Mouse (Mus musculus) hindbrain, embryonic 13.5 days (tissue): Measurements from ENCODE around the gene Olfr309. TPM values are rescaled to one million over a fixed set of nuclear protein-coding genes. Genes with fewer than 3 reads are reported as not detected.
"Not testable (repeated sequence)": the region's sequence is repeated elsewhere in the genome, so short reads cannot be mapped to it uniquely, and the experiment has no call there.

Experiments
- ATAC-seq: fragments of 200-750 bp; cut with Nextera tagmentation; 2 replicates; pipeline ENCODE4 v1.8.0; 2017; ENCODE audit warnings: moderate TSS enrichment; ENCODE audit not compliant: low FRiP score
- H3K27ac ChIP-seq: fragments of 300-500 bp; sonication (generic); 2 replicates; pipeline ENCODE4 v1.5.1; 2015; ENCODE audit warnings: inconsistent platforms, mild to moderate bottlenecking, moderate library complexity
- H3K27me3 ChIP-seq: fragments of 300-500 bp; sonication (generic); 2 replicates; pipeline ENCODE4 v1.6.1; 2015; ENCODE audit warnings: mild to moderate bottlenecking, inconsistent platforms
- H3K36me3 ChIP-seq: fragments of 300-500 bp; sonication (generic); 2 replicates; pipeline ENCODE4 v1.6.1; 2015; ENCODE audit warnings: mild to moderate bottlenecking, inconsistent platforms
- H3K4me1 ChIP-seq: fragments of 300-500 bp; sonication (generic); replicated peaks from 2 replicates; pipeline ENCODE4 v1.6.1; 2015; ENCODE audit warnings: inconsistent platforms
- H3K4me2 ChIP-seq: fragments of 300-500 bp; sonication (generic); 2 replicates; pipeline ENCODE4 v1.6.1; 2015; ENCODE audit warnings: inconsistent platforms, mild to moderate bottlenecking, moderate library complexity
- H3K4me3 ChIP-seq: fragments of 300-500 bp; sonication (generic); 2 replicates; pipeline ENCODE4 v1.5.1; 2015; ENCODE audit warnings: mild to moderate bottlenecking, inconsistent platforms
- H3K9ac ChIP-seq: fragments of 300-500 bp; sonication (generic); 2 replicates; pipeline ENCODE4 v1.6.1; 2015; ENCODE audit warnings: mild to moderate bottlenecking, inconsistent platforms
- H3K9me3 ChIP-seq: fragments of 300-500 bp; sonication (generic); 2 replicates; pipeline ENCODE4 v1.6.1; 2016; ENCODE audit warnings: inconsistent platforms
- WGBS: fragments of 180-500 bp; shearing (Covaris S2); methylation state at CpG from one replicate; pipeline ENCODE4 v1.1.7; 2015; 5-methylcytosine and 5-hydroxymethylcytosine counted together
- microRNA-seq: library from miRNA; unstranded; fragments of <30 nt; microRNA quantifications from one replicate; pipeline ENCODE4, GENCODE M21; 2016
- polyA plus RNA-seq: library from polyadenylated mRNA; unstranded; fragments of >200 nt; fragmentation: Nextera tagmentation; extraction: Ambion mirVana; gene quantifications from 2 replicates; pipeline ENCODE4 v1.2.1, GENCODE M21; 2015

The Olfr309 gene
- not detected in 2 replicates for polyA plus RNA-seq

- WGBS = 76% methylated on average over 2 of the region's 2 CpGs
- no peaks in the 10 kb centered on the region for H3K4me1 ChIP-seq
- no peak for ATAC-seq
- no peak within 1 kb of the TSS for H3K4me3 ChIP-seq
- no peak within 1 kb of the TSS for H3K9ac ChIP-seq
- no peaks in the 10 kb centered on the region for H3K27me3 ChIP-seq
- H3K9me3 ChIP-seq = no peaks in the 10 kb centered on the region
- H3K36me3 ChIP-seq = no peaks in the 10 kb centered on the region
- no peak within 1 kb of the TSS for H3K4me2 ChIP-seq
- no peak within 1 kb of the TSS for H3K27ac ChIP-seq
Observed at GRCm38 (mm10) chr7:86313608-86314007, at the start of gene Olfr309. Gene Olfr309, minus strand, starts transcription at chr7:86313708.

GRCm38 (mm10) chr7:86346296-86346695 is 32.8 kb upstream of the Olfr309 start:
- not testable (repeated sequence) for H3K4me2 ChIP-seq, H3K36me3 ChIP-seq, H3K27me3 ChIP-seq, H3K9ac ChIP-seq, H3K4me1 ChIP-seq, H3K9me3 ChIP-seq, H3K4me3 ChIP-seq, ATAC-seq, H3K27ac ChIP-seq
- WGBS = 90% methylated on average over 9 of the region's 9 CpGs

- Histone ChIP-seq H3K9ac (no peak overlapping the region), H3K36me3 (no peaks in the 10 kb centered on the region), H3K4me2 (no peak overlapping the region), H3K27me3 (no peaks in the 10 kb centered on the region), H3K9me3 (no peaks in the 10 kb centered on the region), H3K27ac (no peak overlapping the region), H3K4me3 (no peak overlapping the region), H3K4me1 (no peaks in the 10 kb centered on the region)
- no peak for ATAC-seq
- WGBS = 74% methylated on average over 3 of the region's 3 CpGs
Observed at GRCm38 (mm10) chr7:86344253-86344652, 30.7 kb upstream of the Olfr309 start.

- WGBS = 82% methylated on average over 14 of the region's 14 CpGs
Observed at GRCm38 (mm10) chr7:86342881-86343565, 29.5 kb upstream of the Olfr309 start.

GRCm38 (mm10) chr7:86337486-86337885 is 24.0 kb upstream of the Olfr309 start, which contains the start of gene Olfr307:
Gene Olfr307, minus strand, starts transcription at chr7:86337586.
- Histone ChIP-seq H3K9me3 (no peaks in the 10 kb centered on the region), H3K4me1 (no peaks in the 10 kb centered on the region), H3K27ac (no peak within 1 kb of the TSS), H3K36me3 (no peaks in the 10 kb centered on the region), H3K4me2 (no peak within 1 kb of the TSS), H3K27me3 (no peaks in the 10 kb centered on the region), H3K4me3 (no peak within 1 kb of the TSS), H3K9ac (no peak within 1 kb of the TSS)
- WGBS = 72% methylated on average over 1 of the region's 1 CpGs
- no peak for ATAC-seq

More at GRCm38 (mm10) chr7:86342881-86343565, 29.5 kb upstream of the Olfr309 start:
- Histone ChIP-seq H3K36me3 (no peaks in the 10 kb centered on the region), H3K27ac (no peak overlapping the region), H3K9ac (no peak overlapping the region), H3K4me2 (no peak overlapping the region), H3K27me3 (no peaks in the 10 kb centered on the region), H3K9me3 (no peaks in the 10 kb centered on the region), H3K4me3 (no peak overlapping the region), H3K4me1 (no peaks in the 10 kb centered on the region)
- ATAC-seq = no peak

- H3K4me2 ChIP-seq = no peak within 1 kb of the TSS
- H3K9ac ChIP-seq = no peak within 1 kb of the TSS
- H3K27me3 ChIP-seq = no peaks in the 10 kb centered on the region
- H3K9me3 ChIP-seq = no peaks in the 10 kb centered on the region
- no peak within 1 kb of the TSS for H3K27ac ChIP-seq
- no peak within 1 kb of the TSS for H3K4me3 ChIP-seq
- H3K4me1 ChIP-seq = no peaks in the 10 kb centered on the region
- no peaks in the 10 kb centered on the region for H3K36me3 ChIP-seq
- ATAC-seq = no peak
Observed at GRCm38 (mm10) chr7:86325530-86325929, 12.0 kb upstream of the Olfr309 start, which contains the start of gene Olfr308. Gene Olfr308, minus strand, starts transcription at chr7:86325630.

GRCm38 (mm10) chr7:86321323-86321722 is 7.8 kb upstream of the Olfr309 start:
- Histone ChIP-seq H3K27me3 (no peaks in the 10 kb centered on the region), H3K4me3 (no peak overlapping the region), H3K9ac (no peak overlapping the region), H3K9me3 (no peaks in the 10 kb centered on the region), H3K27ac (no peak overlapping the region), H3K4me1 (no peaks in the 10 kb centered on the region), H3K4me2 (no peak overlapping the region), H3K36me3 (no peaks in the 10 kb centered on the region)
- ATAC-seq = no peak
- 91% methylated on average over 2 of the region's 2 CpGs for WGBS

- no peak within 1 kb of the TSS for H3K9ac ChIP-seq
- no peak within 1 kb of the TSS for H3K27ac ChIP-seq
- no peak within 1 kb of the TSS for H3K4me2 ChIP-seq
- H3K36me3 ChIP-seq = no peaks in the 10 kb centered on the region
- 79% methylated on average over 1 of the region's 1 CpGs for WGBS
- no peak within 1 kb of the TSS for H3K4me3 ChIP-seq
- H3K9me3 ChIP-seq = no peaks in the 10 kb centered on the region
- ATAC-seq = no peak
- H3K4me1 ChIP-seq = no peaks in the 10 kb centered on the region
- no peaks in the 10 kb centered on the region for H3K27me3 ChIP-seq
Observed at GRCm38 (mm10) chr7:86277072-86277471, 36.4 kb downstream of the Olfr309 start, which contains the start of gene Olfr310. Gene Olfr310, minus strand, starts transcription at chr7:86277172.

Small RNA genes lying within 50 kb of the gene (microRNA-seq; reads per million reads assigned to microRNA genes)
- gene Gm23192 = not detected

Other genes starting within 250 kb of the Olfr309 start
- not detected in 2 replicates for gene Vmn2r75, start 141.9 kb downstream of the Olfr309 start, polyA plus RNA-seq
- gene Vmn2r76, start 67.4 kb downstream of the Olfr309 start, polyA plus RNA-seq = not detected in 2 replicates
- not detected in 2 replicates for gene Olfr310, start 36.5 kb downstream of the Olfr309 start, polyA plus RNA-seq
- not detected in 2 replicates for gene Olfr308, start 11.9 kb upstream of the Olfr309 start, polyA plus RNA-seq
- gene Olfr307, start 23.9 kb upstream of the Olfr309 start, polyA plus RNA-seq = not detected in 2 replicates
- gene Olfr305, start 53.2 kb upstream of the Olfr309 start, polyA plus RNA-seq = not detected in 2 replicates
- gene Olfr304, start 73.0 kb upstream of the Olfr309 start, polyA plus RNA-seq = not detected in 2 replicates
- gene Olfr303, start 84.1 kb upstream of the Olfr309 start, polyA plus RNA-seq = not detected in 2 replicates
- gene Olfr301, start 90.1 kb upstream of the Olfr309 start, polyA plus RNA-seq = not detected in 2 replicates
- gene Olfr299, start 146.2 kb upstream of the Olfr309 start, polyA plus RNA-seq = not detected in 2 replicates
- gene Olfr298, start 178.8 kb upstream of the Olfr309 start, polyA plus RNA-seq = not detected in 2 replicates
- gene Olfr297, start 206.3 kb upstream of the Olfr309 start, polyA plus RNA-seq = not detected in 2 replicates